In genomic region chr19:46044993-46045695, GRCm38 (mm10) we compare ENCODE assay signal across 8 mouse cellular contexts. TPM values are rescaled to one million over a fixed set of nuclear protein-coding genes. Genes with fewer than 3 reads are reported as not detected.
DNase-seq lines count a peak whose midpoint lies in the region; ATAC-seq lines count a peak whose summit lies in the region.

Gene Ldb1, minus strand, starts transcription at chr19:46045214.

- H3K9ac ChIP-seq in hindbrain, embryonic 15.5 days = peak within 1 kb of the TSS; percentile 98

- peak within 1 kb of the TSS; percentile 98 for H3K27ac ChIP-seq in hindbrain, embryonic 15.5 days (replicated peaks)

- peak; percentile 91 for DNase-seq in Muller cell, postnatal 12 days (ENCODE audit: inconsistent ontology term)
- peak; percentile 89 to 90 for DNase-seq in cerebellum, postnatal 36 days
- peak; percentile 86 for DNase-seq in gastrocnemius, adult 18-20 months (ENCODE audit: low spot score)
- peak; percentile 80 for DNase-seq in left cerebral cortex, adult 11 months (ENCODE audit: low spot score)
- peak; percentile 93 for DNase-seq in lung, postnatal 36 days
- peak; percentile 96 for DNase-seq in retina, postnatal 1 day
- DNase-seq in thymus, postnatal 4 days = peak; percentile 81

- peak within 1 kb of the TSS; percentile 96 for H3K4me2 ChIP-seq in hindbrain, embryonic 15.5 days

- H3K9me3 ChIP-seq in hindbrain, embryonic 15.5 days = no peaks in the 10 kb centered on the region

- H3K27me3 ChIP-seq in hindbrain, embryonic 15.5 days = no peaks in the 10 kb centered on the region

- H3K4me3 ChIP-seq in hindbrain, embryonic 15.5 days = peak within 1 kb of the TSS; percentile 98

- H3K4me1 ChIP-seq in hindbrain, embryonic 15.5 days (replicated peaks) = peaks cover 60% of the 10 kb centered on the region

- no peaks in the 10 kb centered on the region for H3K36me3 ChIP-seq in hindbrain, embryonic 15.5 days

- ATAC-seq in hindbrain, embryonic 15.5 days (ENCODE audit: low FRiP score, low read depth) = peak; percentile 83

- under 1% methylated on average over 71 of the region's 84 CpGs for WGBS in hindbrain, embryonic 15.5 days

RNA-seq across cellular contexts. Expression of gene Ldb1, which starts in this region (rescaled TPM):
- total RNA-seq in gastrocnemius, adult 18-20 months (2021) = 10 to 100 TPM; 15.5 to 15.8 TPM
- 103 and 111 TPM in 2 replicates for polyA plus RNA-seq in hindbrain, embryonic 15.5 days (2015; fragmentation: Nextera tagmentation; extraction: Ambion mirVana)

Comparison
In these comparisons a context has a peak if more than half of its experiments do, and no peak if none do; other contexts are left out.
1. Peak in every context shown above with its lines: DNase-seq, ATAC-seq, H3K4me3 ChIP-seq and H3K27ac ChIP-seq.